In genomic region chr1:88575291-88575690, GRCm38 (mm10) we compare ENCODE assay signal across 11 mouse cellular contexts.
DNase-seq lines count a peak whose midpoint lies in the region; ATAC-seq and TF ChIP-seq lines count a peak whose summit lies in the region.
"Had no signal": no experiment of that assay in that cellular context is flagged by ENCODE, and none has a peak within 500 bp of the region (broad histone marks: within the 10 kb centered on the region; RNA-seq: fewer than 3 reads in every experiment).

No protein-coding gene starts in this region.

- peaks cover 10% of the 10 kb centered on the region for H3K9me3 ChIP-seq in heart, embryonic 12.5 days (replicated peaks)
- no peaks in the 10 kb centered on the region for H3K9me3 ChIP-seq in lung, postnatal 0 days (ENCODE audit: low read length)
- H3K9me3 ChIP-seq: stomach, embryonic 15.5 days had no signal

- TF ChIP-seq EP300 in lung, postnatal 0 days (IDR thresholded peaks at IDR 0.05), result no peak

- intact Hi-C loops in heart, postnatal 10 days (cut with DNase I), result no loop called here

- peaks cover 11% of the 10 kb centered on the region for H3K4me1 ChIP-seq in heart, embryonic 12.5 days (replicated peaks)
- H3K4me1 ChIP-seq in lung, postnatal 0 days (ENCODE audit: insufficient read depth, low read depth, low read length), result no peaks in the 10 kb centered on the region
- no peaks in the 10 kb centered on the region for H3K4me1 ChIP-seq in kidney, adult 2 months (ENCODE audit: control insufficient read depth, insufficient read depth, low read length)
- H3K4me1 ChIP-seq: stomach, embryonic 15.5 days had no signal

- ATAC-seq in heart, embryonic 12.5 days (ENCODE audit: insufficient number of reproducible peaks, low FRiP score), result no peak
- no peak for ATAC-seq in lung, postnatal 0 days
- peak; percentile 57; the same call in 1 of the 2 replicates for ATAC-seq in erythroblast, adult 5-6 weeks (replicated peaks; ENCODE audit: low FRiP score, poor library complexity, severe bottlenecking)
- ATAC-seq in megakaryocyte-erythroid progenitor cell, adult 5-6 weeks (replicated peaks; ENCODE audit: low FRiP score, low TSS enrichment, poor library complexity, severe bottlenecking), result peak; percentile 23; the same call in 1 of the 2 replicates

- TF ChIP-seq POLR2A in kidney, adult 2 months (IDR thresholded peaks at IDR 0.05; ENCODE audit: low read depth, low read length), result no peak

- H3K27me3 ChIP-seq in heart, embryonic 12.5 days (replicated peaks), result no peaks in the 10 kb centered on the region
- no peaks in the 10 kb centered on the region for H3K27me3 ChIP-seq in lung, postnatal 0 days (replicated peaks; ENCODE audit: insufficient read depth, low read length)
- no peaks in the 10 kb centered on the region for H3K27me3 ChIP-seq in kidney, adult 2 months (replicated peaks; ENCODE audit: control insufficient read depth, insufficient read depth, low read length)
- H3K27me3 ChIP-seq: stomach, embryonic 15.5 days had no signal

- TF ChIP-seq CTCF in lung, postnatal 0 days (IDR thresholded peaks at IDR 0.05), result no peak
- no peak for TF ChIP-seq CTCF in kidney, adult 2 months (conservative IDR thresholded peaks at IDR 0.05; ENCODE audit: insufficient read depth, insufficient read length, low read depth, low read length)

- no peak for DNase-seq in heart, postnatal 10 days
- DNase-seq in lung, postnatal 0 days (ENCODE audit: low spot score), result no peak
- no peak for DNase-seq in lung, postnatal 36 days
- DNase-seq in kidney, adult 2 months, result no peak
- DNase-seq in testis, postnatal 14 days (ENCODE audit: low spot score), result no peak
- DNase-seq: cerebellum, adult 2 months had no signal

- no peak overlapping the region for H3K27ac ChIP-seq in heart, embryonic 12.5 days (ENCODE audit: poor library complexity, severe bottlenecking)
- no peak overlapping the region for H3K27ac ChIP-seq in lung, postnatal 0 days (ENCODE audit: low read length)
- H3K27ac ChIP-seq in kidney, adult 2 months (ENCODE audit: insufficient read depth, low read depth, low read length), result no peak overlapping the region
- H3K27ac ChIP-seq: limb, embryonic 10.5 days had no signal

- H3K9ac ChIP-seq in heart, embryonic 12.5 days, result no peak overlapping the region
- H3K9ac ChIP-seq in lung, postnatal 0 days (replicated peaks; ENCODE audit: low read depth), result no peak overlapping the region
- H3K9ac ChIP-seq: stomach, embryonic 15.5 days had no signal

- no peak overlapping the region for H3K4me3 ChIP-seq in heart, embryonic 12.5 days
- H3K4me3 ChIP-seq in lung, postnatal 0 days (ENCODE audit: low read depth, low read length), result no peak overlapping the region
- no peak overlapping the region for H3K4me3 ChIP-seq in kidney, adult 2 months (ENCODE audit: insufficient read depth, low read depth, low read length)
- H3K4me3 ChIP-seq: limb, embryonic 10.5 days; stomach, embryonic 15.5 days had no signal

- no peaks in the 10 kb centered on the region for H3K36me3 ChIP-seq in heart, embryonic 12.5 days
- H3K36me3 ChIP-seq in lung, postnatal 0 days (ENCODE audit: insufficient read depth, low read length), result no peaks in the 10 kb centered on the region
- no peaks in the 10 kb centered on the region for H3K36me3 ChIP-seq in kidney, adult 2 months (ENCODE audit: control insufficient read depth, insufficient read depth, low read length)
- H3K36me3 ChIP-seq: limb, embryonic 10.5 days; stomach, embryonic 15.5 days had no signal

- peak overlapping the region; percentile 51 for H3K4me2 ChIP-seq in heart, embryonic 12.5 days
- peak overlapping the region; percentile 11; the same call in 1 of the 2 replicates for H3K4me2 ChIP-seq in lung, postnatal 0 days (replicated peaks; ENCODE audit: low read depth, low read length)

- 60% methylated on average over 4 of the region's 4 CpGs for WGBS in heart, embryonic 12.5 days
- WGBS in lung, postnatal 0 days, result 58% methylated on average over 4 of the region's 4 CpGs
- 75% methylated on average over 4 of the region's 4 CpGs for WGBS in kidney, adult 2 months

Comparison
In these comparisons a context has a peak if more than half of its experiments do, and no peak if none do; other contexts are left out.
1. ATAC-seq: peak in erythroblast, adult 5-6 weeks (single experiment) and megakaryocyte-erythroid progenitor cell, adult 5-6 weeks (single experiment); none in heart, embryonic 12.5 days (single experiment) and lung, postnatal 0 days (single experiment).